Mouse (Mus musculus): Measurements from ENCODE around the gene Upf2. TPM values are rescaled to one million over a fixed set of nuclear protein-coding genes. Genes with fewer than 3 reads are reported as not detected.
"Not testable (repeated sequence)": the region's sequence is repeated elsewhere in the genome, so short reads cannot be mapped to it uniquely, and the experiment has no call there.

Gene Upf2
- total RNA-seq, 4 experiments from 2014 or later = 22.7 to 33.4 (median 28.6) TPM

DNA sequence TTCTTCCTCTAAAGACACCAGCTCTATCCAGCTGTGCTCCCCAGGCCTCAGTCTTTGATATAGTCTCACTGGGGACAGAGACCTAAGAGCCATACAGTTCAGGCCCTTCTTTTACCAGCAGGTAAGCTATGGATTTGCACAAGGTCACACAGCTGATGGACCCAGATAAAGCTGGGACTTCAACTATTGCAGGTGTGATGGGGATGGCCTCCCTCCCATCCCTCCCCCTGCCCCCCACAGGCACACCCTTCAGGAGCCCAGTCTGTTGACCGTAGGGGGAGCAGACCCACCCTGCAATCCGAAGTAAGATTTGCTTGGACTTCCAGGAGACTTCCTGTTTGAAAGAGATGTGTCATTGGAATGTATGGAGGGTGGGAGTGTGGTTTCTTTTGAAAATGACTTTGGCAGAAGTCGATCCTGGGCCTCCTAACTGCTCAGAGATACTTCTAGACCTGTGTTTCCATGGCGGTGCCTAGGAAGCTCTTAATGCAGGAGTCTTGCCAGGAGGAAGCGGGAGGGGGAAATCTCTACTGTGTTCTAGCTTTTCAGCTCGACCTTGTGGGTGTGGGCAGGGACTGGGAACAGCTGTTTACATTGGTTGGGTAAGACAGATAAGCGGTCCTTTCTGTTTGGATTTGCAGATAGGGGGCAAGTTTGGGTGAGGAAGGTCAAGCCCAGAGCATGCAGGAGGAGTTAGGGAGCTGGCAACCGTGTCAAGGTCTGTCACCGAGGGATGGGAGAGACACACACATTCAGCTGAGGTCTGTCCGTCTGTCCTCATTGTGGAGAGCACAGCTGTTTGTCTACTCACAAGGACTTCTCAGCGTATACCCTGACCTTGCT lies 120.5 kb downstream of the Upf2 start:
- peak; percentile 76 for DNase-seq

DNA sequence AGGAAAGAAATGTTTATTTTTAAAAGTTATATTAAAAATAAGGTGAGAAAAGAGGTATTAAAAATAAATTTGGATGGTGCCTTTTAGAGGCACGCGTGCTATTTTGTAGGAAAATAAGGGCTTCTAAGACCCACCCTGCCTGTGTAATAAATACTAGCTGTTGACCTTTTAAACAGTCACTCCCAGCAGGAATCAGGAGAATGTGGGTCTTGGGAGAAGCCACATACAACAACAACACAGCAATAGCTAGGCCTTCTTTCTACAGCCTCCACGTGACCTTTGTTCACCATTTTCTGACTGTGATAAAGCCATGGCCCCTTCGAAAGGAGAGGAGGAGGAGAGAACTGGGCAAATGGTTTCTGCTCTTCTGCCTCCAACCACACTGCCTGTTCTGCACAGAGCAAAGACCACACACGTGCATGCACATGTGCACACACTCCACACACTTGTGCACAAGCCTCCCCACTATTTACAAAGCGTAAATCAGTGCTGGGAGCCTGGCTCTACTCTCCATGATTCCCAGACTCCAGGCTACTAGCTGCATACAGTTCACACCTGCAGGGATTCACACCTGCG lies 121.5 kb downstream of the Upf2 start:
- no peak for DNase-seq

DNA sequence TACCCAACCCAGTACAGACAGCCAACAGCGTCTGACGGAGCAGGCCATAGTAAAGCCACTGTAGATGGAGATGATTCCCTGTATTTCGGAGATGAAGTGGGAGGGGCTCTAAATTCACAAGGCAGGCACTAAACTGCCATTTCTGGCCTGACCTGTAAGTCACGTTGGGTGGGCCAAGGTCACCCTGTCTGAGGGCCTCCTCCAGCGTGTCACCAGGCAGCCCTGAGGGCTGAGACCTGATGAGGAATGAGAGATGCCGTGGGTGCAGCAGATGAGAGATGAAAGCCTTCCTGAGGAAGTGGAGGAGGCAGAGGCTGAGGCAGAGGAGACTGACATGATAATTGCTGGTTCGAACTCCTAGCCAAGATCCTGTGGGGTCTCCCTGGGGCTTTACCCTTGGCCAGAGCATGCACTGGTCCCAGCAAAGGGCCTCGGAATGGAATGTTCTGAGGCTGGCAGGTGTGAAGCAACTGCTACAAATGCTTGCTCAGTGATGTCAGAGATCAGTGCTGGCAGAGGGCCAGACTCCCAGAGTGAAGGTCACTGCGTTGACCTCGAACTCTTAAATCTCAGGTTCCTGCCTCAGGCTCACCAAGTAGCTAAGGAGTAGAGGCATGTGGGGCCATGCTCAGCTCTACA lies 123.7 kb downstream of the Upf2 start:
- DNase-seq = peak; percentile 78

DNA sequence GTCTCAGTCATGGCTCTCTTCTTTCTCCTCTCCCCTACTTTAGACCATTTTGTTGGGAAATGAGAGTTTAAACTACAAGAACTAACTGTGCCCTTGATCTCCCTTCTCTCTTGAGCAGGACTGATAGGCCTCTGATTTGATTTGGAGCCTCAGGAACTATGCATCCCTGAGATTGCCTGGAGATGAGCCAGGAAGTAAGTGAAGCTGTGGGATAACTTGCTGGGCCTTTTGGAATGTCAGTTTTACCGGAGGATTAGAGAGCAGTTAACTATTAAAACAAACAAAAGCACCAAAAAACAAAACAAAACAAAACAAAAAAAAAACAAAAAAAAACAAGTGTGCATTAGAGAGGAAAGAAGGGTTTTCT lies 124.2 kb downstream of the Upf2 start:
- no peak for DNase-seq

DNA sequence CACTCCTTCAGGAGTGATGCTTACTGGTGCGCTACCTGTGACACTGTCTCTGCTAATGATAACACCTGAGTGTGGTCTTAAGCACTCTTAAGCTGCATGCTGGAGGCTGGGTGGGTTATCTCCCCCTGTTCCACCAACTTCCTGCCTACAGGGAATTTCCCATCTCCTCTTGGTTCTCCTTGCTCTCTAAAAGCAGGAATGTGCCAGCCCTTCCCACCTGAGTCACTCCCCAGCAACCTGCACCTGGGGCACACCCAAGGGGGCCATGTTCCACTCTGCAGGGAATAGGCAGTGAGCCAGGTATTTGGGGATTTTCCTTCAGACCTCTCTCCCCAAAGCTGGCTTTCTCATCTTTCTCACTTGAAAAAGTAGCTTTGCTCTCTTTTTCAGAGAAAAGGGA lies 128.8 kb downstream of the Upf2 start:
- no peak for DNase-seq

DNA sequence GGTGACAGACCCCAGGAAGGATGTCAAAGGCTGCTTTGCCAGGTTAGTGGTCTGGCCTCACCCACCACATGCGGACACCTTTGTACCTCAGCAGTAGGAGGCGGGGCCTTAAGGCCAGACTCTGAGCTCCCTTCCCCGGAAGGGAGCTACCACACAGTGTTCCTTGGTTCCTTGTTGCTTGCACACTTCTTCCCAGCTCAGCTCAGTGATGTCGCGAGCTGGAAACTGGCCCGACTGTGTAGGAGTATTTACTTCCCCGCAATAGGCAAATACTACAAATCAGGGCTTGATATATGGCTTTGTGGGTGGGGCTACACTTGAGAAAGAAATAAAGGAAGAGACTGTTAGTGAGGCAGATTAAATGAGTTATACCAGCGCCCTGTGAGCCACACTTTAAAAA lies 129.8 kb downstream of the Upf2 start:
- DNase-seq = no peak

DNA sequence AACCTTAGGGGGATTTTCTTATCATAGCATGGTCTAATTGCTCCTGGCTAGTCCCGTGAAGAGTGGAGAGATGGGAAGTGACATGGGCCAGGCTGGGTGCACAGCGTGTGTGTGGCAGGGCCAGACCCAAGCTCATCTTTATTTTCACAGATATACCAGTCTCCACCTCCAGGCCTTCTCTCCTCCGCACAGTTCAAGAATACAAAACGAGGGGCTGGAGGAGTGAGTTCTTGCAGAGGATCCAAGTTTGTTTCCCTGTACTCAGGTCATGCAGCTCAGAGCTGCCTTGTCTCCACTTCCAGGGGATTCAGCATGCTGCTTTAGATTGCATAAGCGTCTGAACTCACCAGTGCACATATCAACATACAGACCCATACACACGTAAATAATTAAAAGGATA lies 131.3 kb downstream of the Upf2 start:
- DNase-seq = no peak

- DNase-seq = peak; percentile 46
Observed at GRCm38 (mm10) chr2:6083696-6084095, 132.4 kb downstream of the Upf2 start.

GRCm38 (mm10) chr2:6085622-6086530 lies 134.6 kb downstream of the Upf2 start:
- DNase-seq = no peak

GRCm38 (mm10) chr2:6087151-6087550 lies 135.9 kb downstream of the Upf2 start:
- DNase-seq = peak; percentile 61

DNA sequence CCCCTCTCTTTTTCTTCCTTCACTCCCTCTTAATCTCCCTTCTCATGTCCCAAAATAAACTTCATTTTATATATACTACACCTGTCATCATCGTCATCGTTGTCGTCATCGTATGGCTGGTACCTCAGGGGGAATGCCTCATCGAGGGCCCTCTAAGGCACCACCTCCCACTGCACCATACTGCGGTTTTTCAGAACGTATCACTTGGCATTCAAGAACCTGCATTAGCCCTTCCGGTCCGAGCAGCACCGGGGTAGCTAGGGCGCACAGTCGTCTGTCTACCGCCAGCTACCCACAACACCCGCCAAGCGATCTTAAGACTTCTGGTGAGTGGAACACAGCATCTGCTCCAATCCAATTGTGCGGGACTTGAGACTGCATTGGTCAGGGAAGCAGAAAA lies 138.7 kb downstream of the Upf2 start:
- DNase-seq = not testable (repeated sequence)

GRCm38 (mm10) chr2:6097113-6097716 lies 145.9 kb downstream of the Upf2 start:
- DNase-seq = no peak

DNA sequence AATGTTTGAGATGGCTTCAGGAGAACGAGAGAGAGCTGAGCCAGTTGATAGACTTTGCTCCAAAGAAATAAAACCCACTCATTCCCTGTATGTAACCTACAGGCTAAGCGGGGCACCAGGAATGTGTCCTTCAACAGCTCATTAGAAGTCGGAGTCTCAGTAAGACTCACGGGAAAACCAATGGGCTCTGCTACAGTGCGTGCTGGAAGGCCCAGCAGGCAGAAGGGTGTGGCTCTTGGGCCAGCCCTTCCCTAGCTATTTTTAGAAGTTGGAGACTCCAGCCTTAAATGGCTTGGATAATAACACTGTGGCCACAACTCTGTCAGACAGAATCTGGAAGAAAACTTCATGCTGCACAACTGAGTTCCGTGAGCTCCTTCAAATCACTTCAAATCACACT lies 147.7 kb downstream of the Upf2 start:
- no peak for DNase-seq

- no peak for DNase-seq
Observed at GRCm38 (mm10) chr2:6099443-6099842, 148.2 kb downstream of the Upf2 start.

GRCm38 (mm10) chr2:6100027-6100749 lies 148.9 kb downstream of the Upf2 start:
- no peak for DNase-seq

DNA sequence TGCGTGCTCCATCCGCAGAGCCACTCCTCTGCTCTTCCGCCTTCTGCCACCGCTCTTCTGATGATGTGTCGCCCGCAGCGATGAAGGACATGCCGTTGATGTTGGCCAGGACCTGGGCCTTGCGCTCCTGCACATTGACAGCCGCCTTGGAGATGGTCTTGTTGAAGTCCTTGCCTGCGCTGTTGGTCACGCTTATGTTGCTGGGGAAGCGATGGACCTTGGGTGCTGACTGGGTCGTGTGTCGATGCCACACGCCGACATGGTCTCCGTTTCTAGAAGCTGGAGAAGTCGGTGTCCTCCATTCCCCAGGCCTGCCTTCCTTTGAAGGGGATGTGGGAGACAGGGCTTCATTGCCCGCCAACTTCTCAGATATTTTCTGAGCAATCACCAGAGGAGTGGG lies 149.5 kb downstream of the Upf2 start:
- DNase-seq = no peak

DNA sequence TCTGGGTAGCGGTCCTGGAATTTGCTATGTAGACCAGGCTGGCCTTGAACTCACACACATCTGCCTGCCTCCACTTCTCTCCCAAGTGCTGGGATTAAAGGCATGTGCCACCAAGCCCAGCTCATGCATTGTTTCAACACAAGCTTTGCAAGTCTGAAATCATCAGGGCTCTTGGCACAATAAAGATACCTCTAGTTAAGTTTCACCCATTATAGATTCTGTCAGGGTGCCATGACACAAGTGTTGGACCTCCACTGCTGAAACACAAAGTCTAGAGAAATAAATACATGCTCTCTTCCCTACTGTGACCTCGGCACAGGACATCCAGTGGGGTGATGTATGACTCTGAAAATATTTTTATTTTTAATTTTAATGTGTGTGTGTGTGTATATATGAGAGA lies 154.2 kb downstream of the Upf2 start:
- DNase-seq = no peak
